Mouse (Mus musculus) forebrain, embryonic 12.5 days (tissue): ENCODE data around the gene D6Ertd527e. TPM values are rescaled to one million over a fixed set of nuclear protein-coding genes. Genes with fewer than 3 reads are reported as not detected.

Experiments
- ATAC-seq: fragments of 200-750 bp; cut with Nextera tagmentation; 2 replicates; pipeline ENCODE4 v1.8.0; 2017; ENCODE audit warnings: moderate TSS enrichment; ENCODE audit not compliant: low FRiP score
- H3K27ac ChIP-seq: fragments of 300-500 bp; sonication (generic); 2 replicates; pipeline ENCODE4 v1.5.1; 2016; ENCODE audit warnings: mild to moderate bottlenecking
- H3K27me3 ChIP-seq: fragments of 300-500 bp; sonication (generic); 2 replicates; pipeline ENCODE4 v1.6.1; 2016; ENCODE audit warnings: mild to moderate bottlenecking
- H3K36me3 ChIP-seq: fragments of 300-500 bp; sonication (generic); replicated peaks from 2 replicates; pipeline ENCODE4 v1.6.1; 2016; ENCODE audit warnings: mild to moderate bottlenecking
- H3K4me1 ChIP-seq: fragments of 300-500 bp; sonication (generic); 2 replicates; pipeline ENCODE4 v1.6.1; 2016
- H3K4me2 ChIP-seq: fragments of 300-500 bp; sonication (generic); 2 replicates; pipeline ENCODE4 v1.6.1; 2016; ENCODE audit warnings: mild to moderate bottlenecking, moderate library complexity
- H3K4me3 ChIP-seq: fragments of 300-500 bp; sonication (generic); replicated peaks from 2 replicates; pipeline ENCODE4 v1.5.1; 2016; ENCODE audit warnings: mild to moderate bottlenecking
- H3K9ac ChIP-seq: fragments of 300-500 bp; sonication (generic); 2 replicates; pipeline ENCODE4 v1.6.1; 2016; ENCODE audit warnings: mild to moderate bottlenecking
- H3K9me3 ChIP-seq: fragments of 300-500 bp; sonication (generic); 2 replicates; pipeline ENCODE4 v1.6.1; 2016
- WGBS: fragments of 180-500 bp; shearing (Covaris S2); methylation state at CpG from one replicate; pipeline ENCODE4 v1.1.7; 2016; 5-methylcytosine and 5-hydroxymethylcytosine counted together
- polyA plus RNA-seq: library from polyadenylated mRNA; unstranded; fragments of >200 nt; fragmentation: Nextera tagmentation; extraction: Ambion mirVana; gene quantifications from 2 replicates; pipeline ENCODE4 v1.2.1, GENCODE M21; 2016

Gene D6Ertd527e
- polyA plus RNA-seq, result 0.19 TPM in 1 of 2 replicates, not detected in the other

- H3K4me1 ChIP-seq, result peaks cover 8% of the 10 kb centered on the region
- H3K27me3 ChIP-seq, result no peaks in the 10 kb centered on the region
- H3K4me3 ChIP-seq, result no peak within 1 kb of the TSS
- WGBS, result 88% methylated on average over 11 of the region's 11 CpGs
- no peak within 1 kb of the TSS for H3K27ac ChIP-seq
- no peaks in the 10 kb centered on the region for H3K36me3 ChIP-seq
- H3K4me2 ChIP-seq, result no peak within 1 kb of the TSS
- H3K9ac ChIP-seq, result no peak within 1 kb of the TSS
- H3K9me3 ChIP-seq, result no peaks in the 10 kb centered on the region
- ATAC-seq, result no peak
Observed at GRCm38 (mm10) chr6:87104123-87104796, at the start of gene D6Ertd527e. D6Ertd527e (plus strand) TSS chr6:87104746.

GRCm38 (mm10) chr6:87059754-87060153, 44.8 kb upstream of the D6Ertd527e start:
- Histone ChIP-seq H3K27ac (no peak overlapping the region), H3K4me3 (no peak overlapping the region), H3K4me1 (no peaks in the 10 kb centered on the region), H3K9me3 (no peaks in the 10 kb centered on the region), H3K4me2 (no peak overlapping the region), H3K9ac (no peak overlapping the region), H3K27me3 (no peaks in the 10 kb centered on the region), H3K36me3 (peaks cover 66% of the 10 kb centered on the region)
- WGBS, result 98% methylated on average over 1 of the region's 1 CpGs
- ATAC-seq, result no peak

- no peak overlapping the region for H3K9ac ChIP-seq
- no peaks in the 10 kb centered on the region for H3K9me3 ChIP-seq
- H3K27me3 ChIP-seq, result no peaks in the 10 kb centered on the region
- no peaks in the 10 kb centered on the region for H3K4me1 ChIP-seq
- H3K4me3 ChIP-seq, result no peak overlapping the region
- H3K4me2 ChIP-seq, result no peak overlapping the region
- WGBS, result 94% methylated on average over 4 of the region's 4 CpGs
- H3K36me3 ChIP-seq, result peaks cover 68% of the 10 kb centered on the region
- H3K27ac ChIP-seq, result no peak overlapping the region
- ATAC-seq, result no peak
Observed at GRCm38 (mm10) chr6:87063586-87063985, 41.0 kb upstream of the D6Ertd527e start.

GRCm38 (mm10) chr6:87068209-87068608, 36.3 kb upstream of the D6Ertd527e start:
- 82% methylated on average over 2 of the region's 2 CpGs for WGBS
- Histone ChIP-seq H3K9me3 (no peaks in the 10 kb centered on the region), H3K27ac (no peak overlapping the region), H3K4me3 (no peak overlapping the region), H3K9ac (no peak overlapping the region), H3K36me3 (peaks cover 77% of the 10 kb centered on the region), H3K27me3 (no peaks in the 10 kb centered on the region), H3K4me2 (no peak overlapping the region), H3K4me1 (no peaks in the 10 kb centered on the region)
- no peak for ATAC-seq

GRCm38 (mm10) chr6:87069195-87069900, 35.2 kb upstream of the D6Ertd527e start:
- H3K9me3 ChIP-seq, result no peaks in the 10 kb centered on the region
- no peak overlapping the region for H3K4me3 ChIP-seq
- H3K27me3 ChIP-seq, result no peaks in the 10 kb centered on the region
- H3K4me2 ChIP-seq, result no peak overlapping the region
- H3K9ac ChIP-seq, result no peak overlapping the region
- no peak overlapping the region for H3K27ac ChIP-seq
- H3K4me1 ChIP-seq, result no peaks in the 10 kb centered on the region
- 92% methylated on average over 7 of the region's 7 CpGs for WGBS
- peaks cover 76% of the 10 kb centered on the region for H3K36me3 ChIP-seq
- no peak for ATAC-seq

- Histone ChIP-seq H3K9ac (no peak overlapping the region), H3K4me3 (no peak overlapping the region), H3K4me2 (no peak overlapping the region), H3K9me3 (no peaks in the 10 kb centered on the region), H3K36me3 (peaks cover 66% of the 10 kb centered on the region), H3K4me1 (no peaks in the 10 kb centered on the region), H3K27ac (no peak overlapping the region), H3K27me3 (no peaks in the 10 kb centered on the region)
- 93% methylated on average over 4 of the region's 4 CpGs for WGBS
- ATAC-seq, result no peak
Observed at GRCm38 (mm10) chr6:87070641-87071040, 33.9 kb upstream of the D6Ertd527e start.

- Histone ChIP-seq H3K27me3 (no peaks in the 10 kb centered on the region), H3K27ac (no peak overlapping the region), H3K4me3 (no peak overlapping the region), H3K9me3 (no peaks in the 10 kb centered on the region), H3K4me2 (no peak overlapping the region), H3K36me3 (peaks cover 61% of the 10 kb centered on the region), H3K9ac (no peak overlapping the region), H3K4me1 (no peaks in the 10 kb centered on the region)
- 94% methylated on average over 4 of the region's 4 CpGs for WGBS
- ATAC-seq, result no peak
Observed at GRCm38 (mm10) chr6:87072759-87073158, 31.8 kb upstream of the D6Ertd527e start.

GRCm38 (mm10) chr6:87075092-87075685, 29.4 kb upstream of the D6Ertd527e start:
- Histone ChIP-seq H3K4me1 (no peaks in the 10 kb centered on the region), H3K9ac (no peak overlapping the region), H3K4me2 (no peak overlapping the region), H3K4me3 (no peak overlapping the region), H3K9me3 (no peaks in the 10 kb centered on the region), H3K27me3 (no peaks in the 10 kb centered on the region), H3K36me3 (peaks cover 53% of the 10 kb centered on the region), H3K27ac (no peak overlapping the region)
- no peak for ATAC-seq
- WGBS, result 92% methylated on average over 3 of the region's 3 CpGs

- Histone ChIP-seq H3K36me3 (peaks cover 59% of the 10 kb centered on the region), H3K9me3 (no peaks in the 10 kb centered on the region), H3K27me3 (no peaks in the 10 kb centered on the region), H3K9ac (no peak overlapping the region), H3K4me1 (no peaks in the 10 kb centered on the region), H3K4me2 (no peak overlapping the region), H3K4me3 (no peak overlapping the region), H3K27ac (no peak overlapping the region)
- no peak for ATAC-seq
- 86% methylated on average over 4 of the region's 4 CpGs for WGBS
Observed at GRCm38 (mm10) chr6:87079457-87079856, 25.1 kb upstream of the D6Ertd527e start.

GRCm38 (mm10) chr6:87085026-87085425, 19.5 kb upstream of the D6Ertd527e start:
- H3K9ac ChIP-seq, result no peak overlapping the region
- 84% methylated on average over 6 of the region's 6 CpGs for WGBS
- peaks cover 79% of the 10 kb centered on the region for H3K36me3 ChIP-seq
- H3K27ac ChIP-seq, result no peak overlapping the region
- no peak overlapping the region for H3K4me2 ChIP-seq
- H3K4me3 ChIP-seq, result no peak overlapping the region
- H3K4me1 ChIP-seq, result no peaks in the 10 kb centered on the region
- ATAC-seq, result no peak
- H3K27me3 ChIP-seq, result no peaks in the 10 kb centered on the region
- H3K9me3 ChIP-seq, result no peaks in the 10 kb centered on the region

- Histone ChIP-seq H3K9me3 (no peaks in the 10 kb centered on the region), H3K4me2 (no peak overlapping the region), H3K27me3 (no peaks in the 10 kb centered on the region), H3K4me1 (no peaks in the 10 kb centered on the region), H3K4me3 (no peak overlapping the region), H3K27ac (no peak overlapping the region), H3K9ac (no peak overlapping the region), H3K36me3 (peaks cover 59% of the 10 kb centered on the region)
- ATAC-seq, result no peak
- WGBS, result 92% methylated on average over 5 of the region's 5 CpGs
Observed at GRCm38 (mm10) chr6:87088356-87088755, 16.2 kb upstream of the D6Ertd527e start.

GRCm38 (mm10) chr6:87090877-87091276, 13.7 kb upstream of the D6Ertd527e start:
- no peak for ATAC-seq
- no peak overlapping the region for H3K27ac ChIP-seq
- WGBS, result 89% methylated on average over 3 of the region's 3 CpGs
- no peaks in the 10 kb centered on the region for H3K9me3 ChIP-seq
- H3K36me3 ChIP-seq, result peaks cover 36% of the 10 kb centered on the region
- no peak overlapping the region for H3K4me2 ChIP-seq
- H3K4me1 ChIP-seq, result no peaks in the 10 kb centered on the region
- H3K4me3 ChIP-seq, result no peak overlapping the region
- H3K9ac ChIP-seq, result no peak overlapping the region
- no peaks in the 10 kb centered on the region for H3K27me3 ChIP-seq
